Mouse (Mus musculus): ENCODE results near the gene B3galt4.
A peak's percentile ranks its signal among the peaks of the same experiment; 100 is the strongest.

The B3galt4 gene

DNA sequence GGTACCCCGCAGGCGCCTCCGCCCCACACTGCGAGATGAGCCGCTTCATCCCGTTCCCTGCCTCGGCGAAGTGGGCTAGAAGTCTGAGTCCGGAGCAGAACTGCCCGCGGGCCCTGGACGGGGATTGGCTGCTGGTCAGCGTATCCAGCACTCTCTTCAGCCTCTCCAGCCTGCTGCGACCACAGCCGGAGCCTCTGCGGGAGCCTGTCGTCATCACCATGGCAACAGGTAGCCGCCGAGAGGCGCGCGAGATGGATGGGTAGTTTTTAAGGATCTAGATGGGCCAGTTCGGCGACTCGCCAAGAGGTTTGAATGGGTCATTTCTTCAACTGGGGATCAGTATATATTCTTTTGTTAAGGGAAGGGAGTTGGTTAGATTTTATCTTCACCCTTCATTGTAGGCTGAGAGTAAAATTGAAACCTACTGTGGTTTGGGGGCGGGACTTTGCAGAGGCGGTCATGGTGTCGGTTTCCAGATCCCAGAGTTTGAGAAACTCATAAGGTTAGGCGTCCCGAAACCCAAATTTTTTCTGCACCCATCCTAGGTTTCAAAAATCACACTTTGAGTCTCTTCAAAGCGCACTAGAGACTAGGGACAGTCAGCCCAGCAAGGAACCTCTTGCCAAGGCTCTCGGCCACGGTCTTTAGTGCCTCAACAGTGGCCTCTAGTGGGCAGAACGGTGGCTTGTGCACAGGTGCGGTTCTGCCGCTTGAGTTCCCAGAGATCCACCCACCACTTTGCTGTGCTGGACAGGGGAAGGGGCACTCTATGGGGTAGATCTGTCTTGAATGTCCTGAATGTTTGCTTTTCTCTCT, 30.8 kb downstream of the B3galt4 start:
- peak; percentile 92 for DNase-seq (ENCODE audit: low read depth, low spot score)

- peak; percentile 91 for DNase-seq (ENCODE audit: low read depth, low spot score)
Observed at GRCm38 (mm10) chr17:33919351-33920281, 31.7 kb downstream of the B3galt4 start.

GRCm38 (mm10) chr17:33918293-33919203, 32.7 kb downstream of the B3galt4 start:
- DNase-seq (ENCODE audit: low read depth, low spot score) = peak; percentile 71

GRCm38 (mm10) chr17:33917656-33918292, 33.5 kb downstream of the B3galt4 start:
- no peak for DNase-seq (ENCODE audit: low read depth, low spot score)

DNA sequence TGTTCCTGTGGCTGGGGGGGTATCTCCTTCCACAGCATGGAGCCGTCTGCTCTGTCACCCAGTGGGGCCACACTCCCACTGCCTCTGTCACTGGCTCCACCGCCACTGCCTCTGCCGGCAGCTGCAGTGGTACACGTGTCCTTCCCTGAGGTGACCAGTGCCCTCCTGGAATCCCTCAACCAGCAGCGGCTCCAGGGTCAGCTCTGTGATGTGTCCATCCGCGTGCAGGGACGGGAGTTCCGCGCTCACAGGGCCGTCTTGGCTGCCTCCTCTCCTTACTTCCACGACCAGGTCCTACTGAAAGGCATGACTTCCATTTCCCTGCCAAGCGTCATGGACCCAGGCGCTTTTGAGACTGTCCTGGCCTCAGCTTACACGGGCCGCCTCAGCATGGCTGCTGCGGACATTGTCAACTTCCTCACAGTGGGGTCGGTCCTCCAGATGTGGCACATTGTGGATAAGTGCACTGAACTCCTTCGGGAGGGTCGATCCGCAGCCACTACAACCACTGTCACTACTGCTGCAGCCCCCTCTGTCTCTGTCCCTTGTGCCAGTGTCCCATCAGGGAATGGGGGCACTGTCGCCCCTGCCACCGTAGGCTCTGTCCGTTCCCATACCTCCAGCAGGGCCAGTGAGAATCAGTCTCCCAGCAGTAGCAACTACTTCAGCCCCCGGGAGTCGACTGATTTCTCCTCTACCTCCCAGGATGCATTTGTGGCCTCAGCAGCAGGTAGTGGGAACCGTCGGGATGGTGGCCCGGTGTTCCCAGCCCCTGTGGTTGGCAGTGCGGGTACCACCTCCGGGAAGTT, 34.2 kb downstream of the B3galt4 start:
- DNase-seq (ENCODE audit: low read depth, low spot score) = no peak

DNA sequence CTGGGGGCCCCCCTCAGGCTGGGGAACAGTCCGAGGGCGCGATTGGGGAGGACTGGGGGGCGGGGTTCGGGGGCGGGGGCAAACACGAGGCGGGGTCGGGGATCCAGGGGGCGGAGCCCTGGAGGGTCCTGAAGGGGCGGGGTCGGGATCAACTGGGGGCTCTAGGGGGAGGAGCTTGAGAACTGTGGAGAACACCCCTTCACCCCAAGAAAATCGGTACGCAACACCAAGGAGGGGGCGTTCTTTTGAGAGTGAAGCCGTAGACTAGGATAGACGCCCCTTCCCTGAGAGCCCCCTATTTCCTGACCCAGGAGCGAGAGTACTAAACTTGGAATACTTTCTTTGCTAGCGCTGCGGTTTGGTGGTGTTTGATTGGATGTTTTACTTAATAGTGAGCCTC, 35.0 kb downstream of the B3galt4 start:
- DNase-seq (ENCODE audit: low read depth, low spot score) = no peak

GRCm38 (mm10) chr17:33915671-33916250, 35.5 kb downstream of the B3galt4 start, which contains the start of the genes Tapbp and Zbtb22:
TSS of gene Tapbp (plus strand) at chr17:33915899.
TSS of gene Zbtb22 (plus strand) at chr17:33915904.
- peak; percentile 96 for DNase-seq (ENCODE audit: low read depth, low spot score)

DNA sequence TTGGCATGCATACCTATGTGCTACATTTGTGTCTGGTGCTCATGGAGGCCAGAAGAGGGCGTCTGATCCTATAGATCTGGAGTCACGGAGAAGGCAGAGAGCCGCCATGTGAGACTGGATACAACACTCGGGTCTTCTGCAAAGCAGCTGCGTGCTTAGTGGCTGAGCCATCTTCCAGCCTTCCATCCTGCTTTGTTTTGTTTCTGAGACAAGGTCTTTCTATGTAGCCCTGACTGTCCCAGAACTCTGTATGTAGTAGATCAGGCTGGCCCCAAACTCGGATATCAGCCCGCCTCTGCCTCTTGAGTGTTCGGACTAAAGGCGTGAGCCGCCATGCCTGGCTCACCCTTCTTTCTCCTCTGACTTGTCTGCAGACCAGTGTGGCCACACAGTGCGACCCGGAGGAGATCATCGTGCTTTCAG, 36.3 kb downstream of the B3galt4 start:
- no peak for DNase-seq (ENCODE audit: low read depth, low spot score)

DNA sequence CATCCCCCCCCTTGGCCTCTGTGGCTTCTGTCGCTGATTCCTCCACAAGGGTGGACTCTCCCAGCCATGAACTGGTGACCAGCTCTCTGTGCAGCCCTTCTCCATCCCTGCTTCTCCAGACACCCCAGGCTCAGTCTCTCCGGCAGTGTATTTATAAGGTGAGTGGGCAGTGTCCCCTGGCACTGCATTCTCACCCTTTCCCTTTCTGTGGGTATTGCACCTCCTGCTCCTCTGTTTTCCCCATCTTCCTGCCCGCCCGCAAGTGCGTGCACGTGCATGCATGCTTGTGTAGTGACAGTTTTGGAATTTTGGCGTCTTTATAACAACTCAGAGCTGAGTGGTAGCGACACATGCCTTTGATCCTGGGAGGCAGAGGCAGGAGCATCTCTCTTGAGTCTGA, 37.4 kb downstream of the B3galt4 start:
- no peak for DNase-seq (ENCODE audit: low read depth, low spot score)

- DNase-seq (ENCODE audit: low read depth, low spot score) = no peak
Observed at GRCm38 (mm10) chr17:33913264-33913663, 38.0 kb downstream of the B3galt4 start.

DNA sequence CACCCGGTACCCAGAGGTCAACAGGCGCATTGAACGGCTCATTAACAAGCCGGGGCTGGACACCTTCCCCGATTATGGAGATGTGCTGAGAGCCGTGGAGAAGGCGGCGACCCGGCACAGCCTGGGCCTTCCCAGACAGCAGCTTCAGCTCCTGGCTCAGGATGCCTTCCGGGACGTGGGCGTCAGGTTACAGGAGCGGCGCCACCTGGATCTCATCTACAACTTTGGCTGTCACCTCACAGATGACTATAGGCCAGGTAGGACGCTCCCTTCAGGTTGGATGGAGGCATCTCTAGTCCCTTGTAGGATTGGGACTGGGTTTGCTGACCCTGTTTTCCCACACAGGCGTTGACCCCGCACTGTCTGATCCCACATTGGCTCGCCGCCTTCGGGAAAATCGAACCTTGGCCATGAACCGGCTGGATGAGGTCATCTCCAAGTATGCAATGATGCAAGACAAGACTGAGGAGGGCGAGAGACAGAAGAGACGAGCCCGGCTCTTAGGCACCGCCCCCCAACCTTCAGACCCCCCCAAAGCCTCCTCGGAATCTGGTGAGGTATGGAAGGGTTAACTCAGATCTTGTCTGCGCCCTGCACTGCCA, 39.4 kb downstream of the B3galt4 start:
- no peak for DNase-seq (ENCODE audit: low read depth, low spot score)

- DNase-seq (ENCODE audit: low read depth, low spot score) = no peak
Observed at GRCm38 (mm10) chr17:33911052-33911812, 40.1 kb downstream of the B3galt4 start.

DNA sequence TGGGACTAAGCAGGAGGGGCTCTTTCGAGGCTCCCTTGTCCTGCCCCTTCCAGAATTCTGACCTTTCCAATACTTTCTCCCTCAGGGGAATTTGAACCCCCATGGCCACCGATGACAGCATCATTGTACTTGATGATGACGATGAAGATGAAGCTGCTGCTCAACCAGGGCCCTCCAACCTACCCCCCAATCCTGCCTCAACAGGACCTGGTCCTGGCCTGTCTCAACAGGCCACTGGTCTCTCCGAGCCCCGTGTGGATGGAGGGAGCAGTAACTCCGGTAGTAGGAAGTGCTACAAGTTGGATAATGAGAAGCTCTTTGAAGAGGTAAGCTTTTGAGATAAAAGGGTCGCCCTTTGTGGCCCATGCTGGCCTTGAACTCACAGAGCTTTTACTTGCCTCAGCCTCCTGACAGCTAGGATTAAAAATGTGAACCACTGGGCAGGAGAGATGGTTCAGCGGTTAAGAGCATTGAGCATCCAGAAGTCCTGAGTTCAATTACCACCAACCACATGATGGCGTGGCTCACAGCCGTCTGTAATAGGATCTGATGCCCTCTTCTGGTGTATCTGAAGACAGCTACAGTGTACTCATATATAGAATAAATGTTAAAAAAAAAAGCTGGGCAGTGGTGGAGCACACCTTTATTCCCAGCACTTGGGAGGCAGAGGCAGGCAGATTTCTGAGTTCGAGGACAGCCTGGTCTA, 40.8 kb downstream of the B3galt4 start:
- DNase-seq (ENCODE audit: low read depth, low spot score) = peak; percentile 76

GRCm38 (mm10) chr17:33909869-33910250, 41.4 kb downstream of the B3galt4 start:
- DNase-seq (ENCODE audit: low read depth, low spot score) = peak; percentile 66

- DNase-seq (ENCODE audit: low read depth, low spot score) = peak; percentile 99
Observed at GRCm38 (mm10) chr17:33909077-33909868, 42.0 kb downstream of the B3galt4 start, which contains the start of gene Daxx. TSS of gene Daxx (plus strand) at chr17:33909414.

GRCm38 (mm10) chr17:33908331-33909076, 42.8 kb downstream of the B3galt4 start:
- DNase-seq (ENCODE audit: low read depth, low spot score) = peak; percentile 42
